Mouse (Mus musculus) left cerebral cortex, adult 8-10 months (tissue): ENCODE data around the gene Rnf214. TPM values are rescaled to one million over a fixed set of nuclear protein-coding genes. Genes with fewer than 3 reads are reported as not detected.

Experiments
- DNase-seq, 2 experiments: peaks; one replicate each; pipeline ENCODE4 v3.0.0; 2022; ENCODE audit warnings: low spot score in 2 of 2
- microRNA-seq, 2 experiments: library from miRNA; unstranded; fragments of <30 nt; microRNA quantifications; one replicate each; pipeline ENCODE4 v1.2.0; 2022
- total RNA-seq, 4 experiments: library from RNA; stranded (reverse); gene quantifications; 2 replicates each; pipeline ENCODE4 v1.2.4; 2022

Gene Rnf214
- total RNA-seq, 4 experiments from 2014 or later = 72.3 to 85.7 (median 81.2) TPM

DNA sequence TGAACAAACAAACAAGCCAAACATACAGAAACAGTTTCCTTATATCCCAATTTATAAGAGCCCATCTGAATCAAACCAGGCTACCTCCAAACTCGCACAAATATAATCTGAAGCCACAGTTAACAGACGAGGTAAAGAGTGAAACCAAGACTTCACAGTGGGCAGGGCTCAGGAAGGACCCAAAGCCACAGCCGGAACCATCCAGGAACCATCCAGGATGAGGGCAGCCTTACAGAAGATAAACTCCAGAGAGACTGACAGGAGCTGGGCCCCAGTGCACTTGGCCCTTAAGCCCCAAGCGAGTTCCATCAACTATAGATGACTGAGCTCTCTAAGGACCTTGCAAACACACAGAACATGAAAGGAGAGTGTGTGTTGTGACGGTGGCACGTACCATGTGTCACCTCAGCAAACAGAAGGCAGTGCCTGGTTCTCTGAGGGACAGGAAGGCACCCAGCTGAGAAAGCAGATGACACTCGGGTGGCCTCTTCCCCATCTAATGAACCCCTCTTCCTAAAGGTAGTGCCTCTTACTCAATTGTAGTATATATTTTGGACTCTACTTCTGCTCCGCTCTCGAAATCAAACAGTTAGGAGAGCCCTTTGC is 88.2 kb downstream of the Rnf214 start:
- DNase-seq = no peak

DNA sequence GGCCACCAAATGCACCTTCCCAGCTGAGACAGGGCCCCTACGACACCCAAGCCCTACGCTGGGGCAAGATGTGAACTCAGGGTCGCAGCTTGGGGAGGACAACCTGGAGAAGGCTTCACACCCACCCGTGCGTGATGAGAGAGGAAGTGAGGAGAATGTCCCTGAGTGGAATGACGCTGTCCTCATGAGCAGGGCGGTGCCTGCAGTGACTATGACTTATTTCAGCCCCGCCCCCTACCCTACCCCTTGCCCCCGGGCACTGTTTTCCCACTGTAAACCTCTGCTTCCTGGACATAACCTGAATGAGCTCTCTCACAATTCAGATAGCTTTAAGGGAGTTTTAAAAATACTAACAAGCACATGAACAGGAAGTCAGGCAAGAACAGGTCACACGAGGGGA is 91.2 kb downstream of the Rnf214 start:
- no peak for DNase-seq

DNA sequence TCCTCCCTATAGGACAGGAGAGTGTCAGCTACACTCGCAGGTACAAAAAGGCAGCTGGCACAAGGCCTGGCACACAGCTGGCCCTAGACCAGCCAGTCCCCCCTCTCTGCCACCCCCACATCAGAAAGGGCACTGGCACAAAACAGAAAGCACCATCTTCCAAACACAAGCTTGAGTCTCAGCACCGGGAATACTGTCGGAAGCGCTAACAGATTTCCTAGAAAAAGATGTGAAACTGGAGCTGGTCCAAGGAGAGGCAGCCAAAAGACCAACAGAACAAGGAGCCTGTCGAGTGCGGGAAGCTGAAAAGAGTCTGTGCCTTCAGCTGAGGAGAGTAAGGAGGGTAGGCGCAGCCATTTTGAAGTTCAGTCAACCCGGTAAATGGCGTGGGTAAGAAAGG is 91.6 kb downstream of the Rnf214 start:
- DNase-seq = no peak

Small RNAs within 50 kb of the gene (microRNA-seq; reads per million reads assigned to microRNA genes)
- gene Mir7087 = 0 reads per million in 2 experiments

Other genes with a start within 250 kb of the Rnf214 start
- 10 to 100 TPM; 14.9 to 16.3 (median 15.3) TPM for gene Cep164, start 78.2 kb downstream of the Rnf214 start, total RNA-seq
- 10 to 100 TPM; 76.6 to 81.9 (median 78.9) TPM for gene Bace1, start 68.3 kb downstream of the Rnf214 start, total RNA-seq
- 10 to 100 TPM; 20.5 to 28.5 (median 23.0) TPM for gene Pcsk7, start 414 bp downstream of the Rnf214 start, total RNA-seq
- gene Tagln, start 29.1 kb upstream of the Rnf214 start, total RNA-seq = 10 to 100 TPM in 1 of 4 experiments, 1 to 10 TPM in 3; 8.9 to 17.1 (median 9.1) TPM
- 10 to 100 TPM; 77.9 to 79.8 (median 78.2) TPM for gene Sidt2, start 48.3 kb upstream of the Rnf214 start, total RNA-seq
- 100 to 1,000 TPM; 206 to 233 (median 217) TPM for gene Pafah1b2, start 105.8 kb upstream of the Rnf214 start, total RNA-seq
- gene Sik3, start 105.9 kb upstream of the Rnf214 start, total RNA-seq = 100 to 1,000 TPM; 128 to 145 (median 136) TPM